Mouse (Mus musculus) stomach, embryonic 16.5 days (tissue): Measurements from ENCODE around the gene Lta. TPM values are rescaled to one million over a fixed set of nuclear protein-coding genes. Genes with fewer than 3 reads are reported as not detected.

Source experiments
- ATAC-seq: fragments of 200-750 bp; cut with Nextera tagmentation; 2 replicates; pipeline ENCODE4 v1.8.0; 2017; ENCODE audit warnings: moderate number of reproducible peaks, moderate TSS enrichment; ENCODE audit not compliant: insufficient read depth, low FRiP score
- H3K27ac ChIP-seq: fragments of 300-500 bp; sonication (generic); 2 replicates; pipeline ENCODE4 v1.5.1; 2014; ENCODE audit warnings: low read length
- H3K27me3 ChIP-seq: fragments of 300-500 bp; sonication (generic); 2 replicates; pipeline ENCODE4 v1.6.1; 2014; ENCODE audit warnings: low read length, control low read depth, mixed read lengths; ENCODE audit not compliant: control insufficient read depth, insufficient read depth
- H3K36me3 ChIP-seq: fragments of 300-500 bp; sonication (generic); 2 replicates; pipeline ENCODE4 v1.6.1; 2014; ENCODE audit warnings: low read length; ENCODE audit not compliant: control insufficient read depth, insufficient read depth
- H3K4me1 ChIP-seq: fragments of 300-500 bp; sonication (generic); 2 replicates; pipeline ENCODE4 v1.6.1; 2014; ENCODE audit warnings: low read length, control low read depth, mixed read lengths; ENCODE audit not compliant: control insufficient read depth, insufficient read depth
- H3K4me2 ChIP-seq: fragments of 300-500 bp; sonication (generic); 2 replicates; pipeline ENCODE4 v1.6.1; 2014; ENCODE audit warnings: low read depth, low read length, mixed read lengths
- H3K4me3 ChIP-seq: fragments of 300-500 bp; sonication (generic); replicated peaks from 2 replicates; pipeline ENCODE4 v1.5.1; 2014; ENCODE audit warnings: mild to moderate bottlenecking, low read length
- H3K9ac ChIP-seq: fragments of 300-500 bp; sonication (generic); 2 replicates; pipeline ENCODE4 v1.6.1; 2014; ENCODE audit warnings: low read length
- H3K9me3 ChIP-seq: fragments of 300-500 bp; sonication (generic); replicated peaks from 2 replicates; pipeline ENCODE4 v1.6.1; 2016; ENCODE audit warnings: low read length, control low read depth; ENCODE audit not compliant: control insufficient read depth
- WGBS: fragments of 180-500 bp; shearing (Covaris S2); extraction: QIAGEN DNeasy Blood & Tissue Kit; methylation state at CpG from one replicate; pipeline ENCODE4 v1.1.7; 2014; 5-methylcytosine and 5-hydroxymethylcytosine counted together
- polyA plus RNA-seq: library from polyadenylated mRNA; unstranded; fragments of >200 nt; fragmentation: Nextera tagmentation; extraction: Ambion mirVana; gene quantifications from 2 replicates; pipeline ENCODE4 v1.2.1, GENCODE M21; 2015

Gene Lta
- polyA plus RNA-seq, 1 experiment from 2014 or later: 0.46 TPM

DNA sequence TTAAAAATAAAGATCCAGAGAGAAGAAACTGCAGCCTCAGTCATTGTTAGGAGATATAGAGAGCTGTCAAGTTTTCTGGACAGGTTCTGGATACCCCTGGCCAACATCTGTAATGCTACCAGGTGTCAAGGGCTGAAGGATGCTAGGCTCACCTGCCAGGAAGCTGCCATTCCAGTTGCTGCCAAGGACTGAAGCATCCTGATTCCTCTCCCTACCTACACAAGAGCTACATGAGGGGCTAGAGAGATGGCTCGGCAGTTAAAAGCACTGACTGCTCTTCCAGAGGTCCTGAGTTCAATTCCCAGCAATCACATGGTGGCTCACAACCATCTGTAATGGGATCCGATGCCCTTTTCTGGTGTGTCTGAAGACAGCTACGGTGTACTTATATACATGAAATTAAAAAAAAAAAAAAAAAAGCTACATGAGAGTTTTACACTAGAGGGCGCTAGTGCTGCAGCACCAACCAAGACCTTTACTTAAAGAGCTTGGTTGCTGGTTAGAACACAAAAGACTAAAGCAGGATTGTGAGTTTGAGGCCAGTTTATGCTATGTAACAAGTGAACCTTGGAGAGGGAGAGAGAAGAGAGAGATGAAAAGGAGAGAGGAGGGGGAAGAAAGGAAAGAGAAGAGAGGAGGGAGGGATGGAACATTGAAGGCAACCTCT is 36.5 kb downstream of the Lta start:
- no peak overlapping the region for H3K4me2 ChIP-seq
- 4% methylated on average over 4 of the region's 4 CpGs for WGBS
- H3K9ac ChIP-seq: no peak overlapping the region
- no peaks in the 10 kb centered on the region for H3K9me3 ChIP-seq
- no peak for ATAC-seq
- peaks cover 11% of the 10 kb centered on the region for H3K4me1 ChIP-seq
- H3K4me3 ChIP-seq: no peak overlapping the region
- no peaks in the 10 kb centered on the region for H3K27me3 ChIP-seq
- no peaks in the 10 kb centered on the region for H3K36me3 ChIP-seq
- no peak overlapping the region for H3K27ac ChIP-seq

DNA sequence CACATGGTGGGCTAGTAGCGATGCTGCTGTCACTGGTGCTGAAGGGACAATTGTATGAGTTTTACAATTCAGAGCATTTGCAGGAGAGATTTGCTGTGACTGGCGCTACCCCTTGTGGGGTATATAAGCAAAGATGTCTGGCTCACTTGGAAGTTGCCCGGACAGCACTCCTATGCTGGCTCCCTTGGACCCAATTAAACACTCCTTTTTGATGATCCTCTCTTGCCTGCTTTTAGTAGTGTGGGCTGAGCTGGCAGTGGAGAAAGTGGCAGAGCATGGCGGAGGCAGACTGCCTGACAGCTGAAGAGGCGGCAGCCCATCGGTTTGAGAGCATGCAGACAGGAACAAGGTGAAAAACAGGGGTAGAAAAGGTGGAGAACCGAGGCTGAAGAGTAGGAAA is 37.4 kb downstream of the Lta start:
- no peak for ATAC-seq
- H3K4me3 ChIP-seq: no peak overlapping the region
- H3K9ac ChIP-seq: no peak overlapping the region
- H3K9me3 ChIP-seq: no peaks in the 10 kb centered on the region
- H3K4me1 ChIP-seq: peaks cover 16% of the 10 kb centered on the region
- H3K4me2 ChIP-seq: no peak overlapping the region
- H3K27ac ChIP-seq: no peak overlapping the region
- no peaks in the 10 kb centered on the region for H3K27me3 ChIP-seq
- H3K36me3 ChIP-seq: no peaks in the 10 kb centered on the region
- 84% methylated on average over 7 of the region's 7 CpGs for WGBS

- H3K4me3 ChIP-seq: no peak overlapping the region
- H3K9me3 ChIP-seq: no peaks in the 10 kb centered on the region
- 0 out of 2 replicates have a peak, but pooled peaks cover 3% of the 10 kb centered on the region for H3K36me3 ChIP-seq
- peaks cover 25% of the 10 kb centered on the region for H3K4me1 ChIP-seq
- 68% methylated on average over 8 of the region's 8 CpGs for WGBS
- H3K4me2 ChIP-seq: peak overlapping the region; percentile 95
- no peak for ATAC-seq
- H3K27me3 ChIP-seq: no peaks in the 10 kb centered on the region
- no peak overlapping the region for H3K9ac ChIP-seq
- 0 out of 2 replicates have a peak overlapping the region, but pooled peaks have one; percentile 96 for H3K27ac ChIP-seq
These were observed 38.7 kb downstream of the Lta start for GRCm38 (mm10) chr17:35166352-35167035.

GRCm38 (mm10) chr17:35165451-35166155 is 39.5 kb downstream of the Lta start:
- Histone ChIP-seq H3K9ac (peak overlapping the region; percentile 71), H3K27ac (peak overlapping the region; percentile 96), H3K4me3 (peak overlapping the region; percentile 99), H3K4me2 (peak overlapping the region; percentile 95), H3K4me1 (peaks cover 25% of the 10 kb centered on the region), H3K27me3 (no peaks in the 10 kb centered on the region), H3K9me3 (no peaks in the 10 kb centered on the region), H3K36me3 (peaks cover 12% of the 10 kb centered on the region; the same call in 1 of the 2 replicates)
- 19% methylated on average over 12 of the region's 12 CpGs for WGBS
- ATAC-seq: no peak

GRCm38 (mm10) chr17:35164568-35165450 is 40.3 kb downstream of the Lta start, which contains the start of gene Prrc2a:
TSS of gene Prrc2a (minus strand) at chr17:35164897.
- peak; percentile 97 for ATAC-seq
- WGBS: 1% methylated on average over 77 of the region's 89 CpGs
- H3K4me3 ChIP-seq: peak within 1 kb of the TSS; percentile 99

GRCm38 (mm10) chr17:35164218-35164567 is 41.0 kb downstream of the Lta start:
- H3K4me2 ChIP-seq: peak overlapping the region; percentile 95
- no peak for ATAC-seq
- peak overlapping the region; percentile 96 for H3K27ac ChIP-seq
- WGBS: under 1% methylated on average over 23 of the region's 28 CpGs
- peak overlapping the region; percentile 100 for H3K9ac ChIP-seq
- H3K4me1 ChIP-seq: peaks cover 25% of the 10 kb centered on the region
- no peaks in the 10 kb centered on the region for H3K9me3 ChIP-seq
- peaks cover 23% of the 10 kb centered on the region for H3K36me3 ChIP-seq
- no peaks in the 10 kb centered on the region for H3K27me3 ChIP-seq
- H3K4me3 ChIP-seq: peak overlapping the region; percentile 99

More at GRCm38 (mm10) chr17:35164568-35165450, 40.3 kb downstream of the Lta start, which contains the start of gene Prrc2a:
- Histone ChIP-seq H3K36me3 (peaks cover 18% of the 10 kb centered on the region), H3K4me1 (peaks cover 25% of the 10 kb centered on the region), H3K9ac (peak within 1 kb of the TSS; percentile 100), H3K9me3 (no peaks in the 10 kb centered on the region), H3K27me3 (no peaks in the 10 kb centered on the region), H3K4me2 (peak within 1 kb of the TSS; percentile 95), H3K27ac (peak within 1 kb of the TSS; percentile 96)

GRCm38 (mm10) chr17:35163326-35164081 is 41.6 kb downstream of the Lta start:
- no peaks in the 10 kb centered on the region for H3K27me3 ChIP-seq
- H3K9ac ChIP-seq: peak overlapping the region; percentile 100
- H3K36me3 ChIP-seq: peaks cover 30% of the 10 kb centered on the region
- H3K4me2 ChIP-seq: peak overlapping the region; percentile 95
- no peaks in the 10 kb centered on the region for H3K9me3 ChIP-seq
- H3K27ac ChIP-seq: peak overlapping the region; percentile 96
- peaks cover 25% of the 10 kb centered on the region for H3K4me1 ChIP-seq
- no peak for ATAC-seq
- H3K4me3 ChIP-seq: peak overlapping the region; percentile 99
- 7% methylated on average over 8 of the region's 8 CpGs for WGBS

GRCm38 (mm10) chr17:35162730-35163129 is 42.4 kb downstream of the Lta start:
- peaks cover 37% of the 10 kb centered on the region for H3K36me3 ChIP-seq
- peak overlapping the region; percentile 99 for H3K4me3 ChIP-seq
- H3K4me2 ChIP-seq: peak overlapping the region; percentile 95
- 0 out of 2 replicates have a peak overlapping the region, but pooled peaks have one; percentile 24 for H3K27ac ChIP-seq
- H3K9me3 ChIP-seq: no peaks in the 10 kb centered on the region
- ATAC-seq: no peak
- peaks cover 25% of the 10 kb centered on the region for H3K4me1 ChIP-seq
- no peaks in the 10 kb centered on the region for H3K27me3 ChIP-seq
- WGBS: 29% methylated on average over 12 of the region's 12 CpGs
- H3K9ac ChIP-seq: peak overlapping the region; percentile 100
